Mouse (Mus musculus): ENCODE results near the gene Yaf2. TPM values are rescaled to one million over a fixed set of nuclear protein-coding genes. Genes with fewer than 3 reads are reported as not detected.
"Not testable (repeated sequence)": the region's sequence is repeated elsewhere in the genome, so short reads cannot be mapped to it uniquely, and the experiment has no call there.

Gene Yaf2
- 39.3 and 41.8 TPM in 2 replicates for polyA plus RNA-seq (2012; rRNA removed)
- 58.7 and 60.4 TPM in 2 replicates for polyA plus RNA-seq (2014; fragmentation: Nextera tagmentation; extraction: Ambion mirVana)

- H3K9me3 ChIP-seq (ENCODE audit: control insufficient read depth, low read length), result no peaks in the 10 kb centered on the region
- under 1% methylated on average over 71 of the region's 73 CpGs for WGBS
- H3K27ac ChIP-seq (replicated peaks; ENCODE audit: low read depth, low read length), result peak within 1 kb of the TSS; percentile 88
- no peaks in the 10 kb centered on the region for H3K4me1 ChIP-seq (ENCODE audit: control insufficient read depth, insufficient read depth, low read length)
- 0 out of 2 replicates have a peak, but pooled peaks have one; percentile 11 for TF ChIP-seq POLR2A (IDR thresholded peaks at IDR 0.05; ENCODE audit: borderline replicate concordance, extremely low read depth, insufficient read depth, insufficient read length)
- ATAC-seq (ENCODE audit: low FRiP score, low read depth) (peak; percentile 95), DNase-seq (ENCODE audit: low spot score) (peak; percentile 88)
- H3K27me3 ChIP-seq (ENCODE audit: control insufficient read depth, insufficient read depth, low read length), result no peaks in the 10 kb centered on the region
- peak within 1 kb of the TSS; percentile 79 for H3K9ac ChIP-seq (ENCODE audit: low read depth, low read length, severe bottlenecking)
- peaks cover 7% of the 10 kb centered on the region; the same call in 1 of the 2 replicates for H3K36me3 ChIP-seq (ENCODE audit: control insufficient read depth, insufficient read depth, low read length)
- peak within 1 kb of the TSS; percentile 91 for H3K4me2 ChIP-seq (replicated peaks; ENCODE audit: low read depth, low read length, severe bottlenecking)
- peak within 1 kb of the TSS; percentile 73 for H3K4me3 ChIP-seq (replicated peaks; ENCODE audit: low read length)
Observed at GRCm38 (mm10) chr15:93336925-93337761, at the start of gene Yaf2. Gene Yaf2 (minus strand): TSS chr15:93336935.

GRCm38 (mm10) chr15:93381337-93381736 lies 44.6 kb upstream of the Yaf2 start:
- Histone ChIP-seq H3K9ac (ENCODE audit: low read depth, low read length, severe bottlenecking) (no peak overlapping the region), H3K27me3 (ENCODE audit: control insufficient read depth, insufficient read depth, low read length) (no peaks in the 10 kb centered on the region), H3K36me3 (ENCODE audit: control insufficient read depth, insufficient read depth, low read length) (peaks cover 23% of the 10 kb centered on the region), H3K4me2 (replicated peaks; ENCODE audit: low read depth, low read length, severe bottlenecking) (no peak overlapping the region), H3K9me3 (ENCODE audit: control insufficient read depth, low read length) (no peaks in the 10 kb centered on the region), H3K27ac (replicated peaks; ENCODE audit: low read depth, low read length) (no peak overlapping the region), H3K4me3 (replicated peaks; ENCODE audit: low read length) (no peak overlapping the region), H3K4me1 (ENCODE audit: control insufficient read depth, insufficient read depth, low read length) (no peaks in the 10 kb centered on the region)
- no peak for TF ChIP-seq POLR2A (IDR thresholded peaks at IDR 0.05; ENCODE audit: borderline replicate concordance, extremely low read depth, insufficient read depth, insufficient read length)
- WGBS, result 49% methylated on average over 5 of the region's 5 CpGs
- ATAC-seq (ENCODE audit: low FRiP score, low read depth), result no peak
- no peak for DNase-seq (ENCODE audit: low spot score)

GRCm38 (mm10) chr15:93379177-93379576 lies 42.4 kb upstream of the Yaf2 start:
- TF ChIP-seq POLR2A (IDR thresholded peaks at IDR 0.05; ENCODE audit: borderline replicate concordance, extremely low read depth, insufficient read depth, insufficient read length), result no peak
- no peak for ATAC-seq (ENCODE audit: low FRiP score, low read depth)
- Histone ChIP-seq H3K9me3 (ENCODE audit: control insufficient read depth, low read length) (no peaks in the 10 kb centered on the region), H3K27ac (replicated peaks; ENCODE audit: low read depth, low read length) (no peak overlapping the region), H3K36me3 (ENCODE audit: control insufficient read depth, insufficient read depth, low read length) (peaks cover 5% of the 10 kb centered on the region; the same call in 1 of the 2 replicates), H3K4me2 (replicated peaks; ENCODE audit: low read depth, low read length, severe bottlenecking) (no peak overlapping the region), H3K9ac (ENCODE audit: low read depth, low read length, severe bottlenecking) (no peak overlapping the region), H3K4me3 (replicated peaks; ENCODE audit: low read length) (no peak overlapping the region), H3K27me3 (ENCODE audit: control insufficient read depth, insufficient read depth, low read length) (no peaks in the 10 kb centered on the region), H3K4me1 (ENCODE audit: control insufficient read depth, insufficient read depth, low read length) (no peaks in the 10 kb centered on the region)
- DNase-seq (ENCODE audit: low spot score), result no peak
- WGBS, result 75% methylated on average over 3 of the region's 3 CpGs

- Histone ChIP-seq H3K9me3 (ENCODE audit: control insufficient read depth, low read length) (no peaks in the 10 kb centered on the region), H3K4me2 (replicated peaks; ENCODE audit: low read depth, low read length, severe bottlenecking) (no peak overlapping the region), H3K27ac (replicated peaks; ENCODE audit: low read depth, low read length) (no peak overlapping the region), H3K27me3 (ENCODE audit: control insufficient read depth, insufficient read depth, low read length) (no peaks in the 10 kb centered on the region), H3K4me1 (ENCODE audit: control insufficient read depth, insufficient read depth, low read length) (no peaks in the 10 kb centered on the region), H3K9ac (ENCODE audit: low read depth, low read length, severe bottlenecking) (no peak overlapping the region), H3K4me3 (replicated peaks; ENCODE audit: low read length) (no peak overlapping the region), H3K36me3 (ENCODE audit: control insufficient read depth, insufficient read depth, low read length) (no peaks in the 10 kb centered on the region)
- no peak for DNase-seq (ENCODE audit: low spot score)
- 93% methylated on average over 5 of the region's 5 CpGs for WGBS
- no peak for ATAC-seq (ENCODE audit: low FRiP score, low read depth)
- TF ChIP-seq POLR2A (IDR thresholded peaks at IDR 0.05; ENCODE audit: borderline replicate concordance, extremely low read depth, insufficient read depth, insufficient read length), result no peak
Observed at GRCm38 (mm10) chr15:93375696-93376095, 39.0 kb upstream of the Yaf2 start.

- H3K27me3 ChIP-seq (ENCODE audit: control insufficient read depth, insufficient read depth, low read length); H3K4me2 ChIP-seq (replicated peaks; ENCODE audit: low read depth, low read length, severe bottlenecking); H3K4me3 ChIP-seq (replicated peaks; ENCODE audit: low read length); DNase-seq (ENCODE audit: low spot score); H3K9me3 ChIP-seq (ENCODE audit: control insufficient read depth, low read length); H3K36me3 ChIP-seq (ENCODE audit: control insufficient read depth, insufficient read depth, low read length); H3K4me1 ChIP-seq (ENCODE audit: control insufficient read depth, insufficient read depth, low read length); H3K27ac ChIP-seq (replicated peaks; ENCODE audit: low read depth, low read length); H3K9ac ChIP-seq (ENCODE audit: low read depth, low read length, severe bottlenecking); ATAC-seq (ENCODE audit: low FRiP score, low read depth): not testable (repeated sequence)
Observed at GRCm38 (mm10) chr15:93372525-93373119, 35.9 kb upstream of the Yaf2 start.

All from limb, embryonic 14.5 days (tissue).